Mouse (Mus musculus) olfactory bulb, adult 2 months (tissue): ENCODE results near the gene Apbb1ip.

Experiments used
- CTCF ChIP-seq: fragments of 200-500 bp; IDR thresholded peaks from 2 replicates; pipeline ENCODE4 v1.5.1; 2012; ENCODE audit warnings: low read depth, mild to moderate bottlenecking, low read length, moderate library complexity; ENCODE audit not compliant: insufficient read depth
- POLR2A ChIP-seq: fragments of 200-500 bp; IDR thresholded peaks from 2 replicates; pipeline ENCODE4 v1.6.1; 2012; ENCODE audit warnings: mild to moderate bottlenecking, low read depth, low read length, moderate library complexity; ENCODE audit not compliant: insufficient read depth

DNA sequence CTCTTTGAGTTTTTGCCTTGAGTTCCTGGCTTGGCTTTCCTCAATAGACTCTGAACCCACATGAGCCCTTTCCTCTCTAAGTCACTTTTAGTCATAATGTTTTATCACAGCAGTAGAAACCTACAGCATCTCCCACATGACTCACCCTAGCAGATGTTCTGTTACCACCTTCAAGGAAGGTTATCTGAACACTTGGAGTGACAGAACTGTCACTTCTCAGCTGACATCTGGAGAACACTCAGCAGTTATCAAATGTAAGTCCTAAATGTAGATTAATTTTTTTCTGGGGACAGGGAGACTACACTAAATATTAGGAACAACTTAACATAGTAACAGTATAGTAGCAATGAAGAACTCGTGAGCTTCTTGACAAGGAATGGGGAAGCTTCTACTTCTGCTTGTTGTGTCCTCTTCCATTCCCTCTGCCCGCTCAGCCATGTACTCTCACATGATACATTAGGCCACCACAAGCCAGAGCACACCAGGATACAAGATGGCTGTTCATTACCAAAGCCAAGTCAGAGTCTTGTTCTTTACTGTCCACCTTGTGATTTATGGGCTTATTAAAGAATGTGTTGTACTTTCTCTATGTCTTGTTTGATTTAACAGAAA, 25.6 kb downstream of the Apbb1ip start:
- no peak for TF ChIP-seq CTCF
- TF ChIP-seq POLR2A: no peak
